Mouse (Mus musculus) kidney, embryonic 14.5 days (tissue): Measurements from ENCODE around the gene Rcn3. TPM values are rescaled to one million over a fixed set of nuclear protein-coding genes. Genes with fewer than 3 reads are reported as not detected.
"Not testable (repeated sequence)": the region's sequence is repeated elsewhere in the genome, so short reads cannot be mapped to it uniquely, and the experiment has no call there.

Experiments
- ATAC-seq: fragments of 200-750 bp; cut with Nextera tagmentation; 2 replicates; pipeline ENCODE4 v1.8.0; 2017; ENCODE audit warnings: moderate number of reproducible peaks, mild to moderate bottlenecking, moderate TSS enrichment, moderate library complexity; ENCODE audit not compliant: low FRiP score, low TSS enrichment
- H3K27ac ChIP-seq: fragments of 300-500 bp; sonication (generic); 2 replicates; pipeline ENCODE4 v1.5.1; 2014; ENCODE audit warnings: low read depth, mild to moderate bottlenecking, low read length, moderate library complexity, mixed read lengths
- H3K27me3 ChIP-seq: fragments of 300-500 bp; sonication (generic); 2 replicates; pipeline ENCODE4 v1.6.1; 2014; ENCODE audit warnings: mild to moderate bottlenecking, low read length; ENCODE audit not compliant: control insufficient read depth, insufficient read depth
- H3K36me3 ChIP-seq: fragments of 300-500 bp; sonication (generic); 2 replicates; pipeline ENCODE4 v1.6.1; 2014; ENCODE audit warnings: low read length, mixed read lengths; ENCODE audit not compliant: control insufficient read depth, insufficient read depth
- H3K4me1 ChIP-seq: fragments of 300-500 bp; sonication (generic); 2 replicates; pipeline ENCODE4 v1.6.1; 2014; ENCODE audit warnings: low read length, mixed read lengths; ENCODE audit not compliant: control insufficient read depth, insufficient read depth
- H3K4me2 ChIP-seq: fragments of 300-500 bp; sonication (generic); replicated peaks from 2 replicates; pipeline ENCODE4 v1.6.1; 2014; ENCODE audit warnings: low read depth, mild to moderate bottlenecking, low read length
- H3K4me3 ChIP-seq: fragments of 300-500 bp; sonication (generic); 2 replicates; pipeline ENCODE4 v1.5.1; 2014; ENCODE audit warnings: mild to moderate bottlenecking, low read length
- H3K9ac ChIP-seq: fragments of 300-500 bp; sonication (generic); 2 replicates; pipeline ENCODE4 v1.6.1; 2014; ENCODE audit warnings: low read depth, mild to moderate bottlenecking, low read length, moderate library complexity
- H3K9me3 ChIP-seq: fragments of 300-500 bp; sonication (generic); 2 replicates; pipeline ENCODE4 v1.6.1; 2016; ENCODE audit warnings: low read length; ENCODE audit not compliant: control insufficient read depth
- WGBS: fragments of 180-500 bp; shearing (Covaris S2); extraction: QIAGEN DNeasy Blood & Tissue Kit; methylation state at CpG from one replicate; pipeline ENCODE4 v1.1.7; 2014; 5-methylcytosine and 5-hydroxymethylcytosine counted together
- polyA plus RNA-seq: library from polyadenylated mRNA; unstranded; fragments of >200 nt; fragmentation: Nextera tagmentation; extraction: Ambion mirVana; gene quantifications from 2 replicates; pipeline ENCODE4 v1.2.1, GENCODE M21; 2014

Gene Rcn3
- polyA plus RNA-seq, 1 experiment from 2014 or later, result 301 TPM

DNA sequence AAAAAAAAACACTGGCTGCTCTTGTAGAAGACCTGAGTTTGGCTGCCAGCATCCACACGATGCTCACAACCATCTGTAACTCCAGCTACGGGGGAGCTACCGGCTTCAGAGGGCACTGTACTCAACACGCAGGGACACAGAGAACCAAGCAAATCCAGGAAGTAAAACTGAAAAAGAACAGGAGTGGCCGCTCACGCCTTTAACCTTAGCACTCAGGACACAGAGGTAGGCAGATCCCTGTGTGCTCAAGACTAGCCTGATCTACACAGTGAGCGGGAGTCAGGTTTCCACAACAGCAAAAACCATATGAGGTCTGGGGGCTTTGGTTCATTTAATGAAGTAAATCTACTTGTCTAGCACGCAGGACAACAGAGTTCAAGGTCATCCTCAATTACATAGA is 13.5 kb upstream of the Rcn3 start:
- no peak overlapping the region for H3K4me3 ChIP-seq
- no peaks in the 10 kb centered on the region for H3K27me3 ChIP-seq
- peaks cover 17% of the 10 kb centered on the region for H3K4me1 ChIP-seq
- 69% methylated on average over 8 of the region's 8 CpGs for WGBS
- ATAC-seq, result no peak
- no peak overlapping the region for H3K27ac ChIP-seq
- H3K9me3 ChIP-seq, result no peaks in the 10 kb centered on the region
- H3K4me2 ChIP-seq, result no peak overlapping the region
- H3K36me3 ChIP-seq, result no peaks in the 10 kb centered on the region
- H3K9ac ChIP-seq, result no peak overlapping the region

DNA sequence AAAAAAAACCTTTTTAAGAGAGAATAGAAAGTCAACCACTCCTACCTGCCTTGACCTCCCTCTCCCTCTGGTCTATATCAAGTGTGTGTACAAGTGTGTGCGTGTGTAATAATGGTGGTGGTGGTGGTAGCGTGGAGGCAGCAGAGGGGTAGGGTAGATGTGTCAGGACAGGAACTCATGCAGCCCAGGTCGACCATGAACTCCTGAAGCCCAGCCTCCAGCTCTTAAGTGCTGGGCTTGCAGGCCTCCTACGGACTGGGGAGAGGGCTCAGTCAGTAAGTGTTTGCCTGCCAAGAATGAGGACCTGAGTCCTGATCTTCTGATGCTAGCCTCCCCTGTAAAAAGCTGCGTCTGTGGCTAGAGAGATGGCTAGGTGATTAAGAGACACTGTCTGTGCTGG is 12.9 kb upstream of the Rcn3 start:
- H3K4me1 ChIP-seq, result peaks cover 17% of the 10 kb centered on the region
- H3K9me3 ChIP-seq, result no peaks in the 10 kb centered on the region
- WGBS, result 76% methylated on average over 5 of the region's 5 CpGs
- no peak overlapping the region for H3K27ac ChIP-seq
- no peaks in the 10 kb centered on the region for H3K36me3 ChIP-seq
- ATAC-seq, result no peak
- no peak overlapping the region for H3K9ac ChIP-seq
- H3K4me2 ChIP-seq, result no peak overlapping the region
- no peak overlapping the region for H3K4me3 ChIP-seq
- H3K27me3 ChIP-seq, result no peaks in the 10 kb centered on the region

- peak within 1 kb of the TSS; percentile 37 for H3K9ac ChIP-seq
- H3K4me3 ChIP-seq, result peak within 1 kb of the TSS; percentile 36
- peak; percentile 94 for ATAC-seq
- H3K27ac ChIP-seq, result peak within 1 kb of the TSS; percentile 93
- 14% methylated on average over 7 of the region's 7 CpGs for WGBS
- H3K9me3 ChIP-seq, result no peaks in the 10 kb centered on the region
- no peaks in the 10 kb centered on the region for H3K36me3 ChIP-seq
- H3K27me3 ChIP-seq, result no peaks in the 10 kb centered on the region
- H3K4me1 ChIP-seq, result peaks cover 17% of the 10 kb centered on the region
- H3K4me2 ChIP-seq, result peak within 1 kb of the TSS; percentile 44
Measured at GRCm38 (mm10) chr7:45103652-45104180, 11.7 kb upstream of the Rcn3 start, which contains the start of gene Fcgrt. Gene Fcgrt (minus strand): TSS chr7:45103851.

- WGBS, result 26% methylated on average over 9 of the region's 9 CpGs
- peak; percentile 37; the same call in 1 of the 2 replicates for ATAC-seq
- Histone ChIP-seq H3K9me3 (no peaks in the 10 kb centered on the region), H3K4me2 (peak overlapping the region; percentile 44), H3K9ac (peak overlapping the region; percentile 37), H3K27ac (peak overlapping the region; percentile 93), H3K27me3 (no peaks in the 10 kb centered on the region), H3K36me3 (no peaks in the 10 kb centered on the region), H3K4me1 (peaks cover 17% of the 10 kb centered on the region), H3K4me3 (peak overlapping the region; percentile 36)
Measured at GRCm38 (mm10) chr7:45102940-45103585, 11.0 kb upstream of the Rcn3 start.

- ATAC-seq, result no peak
- H3K27me3 ChIP-seq, result no peaks in the 10 kb centered on the region
- H3K4me2 ChIP-seq, result peak overlapping the region; percentile 44
- peak overlapping the region; percentile 36; the same call in 1 of the 2 replicates for H3K4me3 ChIP-seq
- WGBS, result 70% methylated on average over 11 of the region's 11 CpGs
- H3K36me3 ChIP-seq, result no peaks in the 10 kb centered on the region; the same call in 1 of the 2 replicates
- H3K4me1 ChIP-seq, result peaks cover 17% of the 10 kb centered on the region
- H3K9ac ChIP-seq, result peak overlapping the region; percentile 42; the same call in 1 of the 2 replicates
- H3K27ac ChIP-seq, result peak overlapping the region; percentile 93; the same call in 1 of the 2 replicates
- no peaks in the 10 kb centered on the region for H3K9me3 ChIP-seq
Measured at GRCm38 (mm10) chr7:45102441-45102840, 10.4 kb upstream of the Rcn3 start.

DNA sequence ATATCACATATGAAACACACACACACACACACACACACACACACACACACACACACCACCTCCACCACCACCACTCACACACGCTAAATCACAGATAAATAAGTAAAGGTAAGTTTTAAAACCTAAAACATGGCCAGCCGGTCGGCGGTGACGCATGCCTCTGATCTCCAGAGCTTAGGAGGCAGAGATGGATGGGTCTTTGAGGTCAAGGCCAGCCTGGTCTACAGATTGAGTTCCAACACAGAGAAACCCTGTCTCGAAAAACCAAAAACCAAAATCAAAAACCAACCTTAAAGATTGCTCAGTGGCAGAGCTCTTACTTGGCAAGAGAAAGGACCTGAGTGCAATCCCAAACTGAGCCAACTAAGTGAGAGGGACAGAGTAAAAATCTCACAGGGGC is 8.0 kb upstream of the Rcn3 start:
- no peak for ATAC-seq
- H3K27ac ChIP-seq, result no peak overlapping the region
- H3K9me3 ChIP-seq, result no peaks in the 10 kb centered on the region

GRCm38 (mm10) chr7:45098541-45099240 is 6.7 kb upstream of the Rcn3 start:
- Histone ChIP-seq H3K9ac (no peak overlapping the region), H3K9me3 (no peaks in the 10 kb centered on the region), H3K4me3 (no peak overlapping the region), H3K4me2 (no peak overlapping the region), H3K27me3 (no peaks in the 10 kb centered on the region), H3K4me1 (peaks cover 22% of the 10 kb centered on the region), H3K27ac (no peak overlapping the region), H3K36me3 (peaks cover 8% of the 10 kb centered on the region; the same call in 1 of the 2 replicates)
- no peak for ATAC-seq
- 88% methylated on average over 8 of the region's 8 CpGs for whole genome bisulfite sequencing

More for the DNA sequence above, 8.0 kb upstream of the Rcn3 start:
- Histone ChIP-seq H3K4me2 (no peak overlapping the region), H3K4me3 (no peak overlapping the region), H3K27me3 (no peaks in the 10 kb centered on the region), H3K9ac (no peak overlapping the region), H3K36me3 (peaks cover 8% of the 10 kb centered on the region; the same call in 1 of the 2 replicates), H3K4me1 (peaks cover 17% of the 10 kb centered on the region)
- WGBS, result 63% methylated on average over 6 of the region's 6 CpGs

GRCm38 (mm10) chr7:45097479-45097878 is 5.5 kb upstream of the Rcn3 start:
- no peak overlapping the region for H3K4me3 ChIP-seq
- no peak overlapping the region for H3K4me2 ChIP-seq
- no peak for ATAC-seq
- H3K9ac ChIP-seq, result no peak overlapping the region
- H3K9me3 ChIP-seq, result no peaks in the 10 kb centered on the region
- WGBS, result 52% methylated on average over 6 of the region's 6 CpGs
- H3K27me3 ChIP-seq, result no peaks in the 10 kb centered on the region
- H3K4me1 ChIP-seq, result peaks cover 23% of the 10 kb centered on the region
- H3K36me3 ChIP-seq, result peaks cover 8% of the 10 kb centered on the region; the same call in 1 of the 2 replicates
- H3K27ac ChIP-seq, result peak overlapping the region; percentile 42; the same call in 1 of the 2 replicates

- H3K27ac ChIP-seq, H3K4me2 ChIP-seq, H3K9me3 ChIP-seq, H3K27me3 ChIP-seq, H3K4me3 ChIP-seq, H3K36me3 ChIP-seq, H3K9ac ChIP-seq, ATAC-seq: not testable (repeated sequence)
- peaks cover 24% of the 10 kb centered on the region; the same call in 1 of the 2 replicates for H3K4me1 ChIP-seq
- WGBS, result 94% methylated on average over 14 of the region's 14 CpGs
Measured at GRCm38 (mm10) chr7:45095965-45096364, 3.9 kb upstream of the Rcn3 start.
